Mouse (Mus musculus) MEL (cell line): ENCODE measurements at regions not wholly inside any gene's neighbourhood (a gene's known extent, or its start where the extent isn't known, plus 50 kb on each side); places are given as distances from the start of the nearest gene placed in this dataset.

Source experiments
- DNase-seq: peaks from one replicate; pipeline ENCODE4 v3.0.0; 2011; ENCODE audit warnings: low read depth, low spot score
- H3K27ac ChIP-seq: 2 replicates; pipeline ENCODE4 v1.5.1; 2012; ENCODE audit warnings: low read depth, mild to moderate bottlenecking, control low read depth, low read length, moderate library complexity; ENCODE audit not compliant: control insufficient read depth
- H3K27me3 ChIP-seq, 2 experiments: fragments of 150-350 bp in 1 of 2; sonication (generic) in 1 of 2; 2 replicates each; pipeline ENCODE4 v1.6.1; 2012; ENCODE audit warnings: low read length in 2 of 2, mild to moderate bottlenecking in 2 of 2, improper control_type of control experiment in 1 of 2, moderate library complexity in 1 of 2; ENCODE audit not compliant: insufficient read depth in 2 of 2, control insufficient read depth in 1 of 2
- H3K36me3 ChIP-seq, 2 experiments: 2 replicates each; pipeline ENCODE4 v1.6.1; 2012 to 2014; ENCODE audit warnings: low read length in 2 of 2, improper control_type of control experiment in 1 of 2, inconsistent platforms in 1 of 2, mild to moderate bottlenecking in 1 of 2; ENCODE audit not compliant: insufficient read depth in 2 of 2, control insufficient read depth in 1 of 2
- H3K4me1 ChIP-seq, 2 experiments: fragments of 150-350 bp in 1 of 2; sonication (generic) in 1 of 2; 2 replicates each; pipeline ENCODE4 v1.6.1; 2012; ENCODE audit warnings: low read length in 2 of 2, improper control_type of control experiment in 1 of 2, mild to moderate bottlenecking in 1 of 2; ENCODE audit not compliant: insufficient read depth in 2 of 2, control insufficient read depth in 1 of 2
- H3K4me3 ChIP-seq, 2 experiments: fragments of 150-350 bp in 1 of 2; sonication (generic) in 1 of 2; 2 replicates each; pipeline ENCODE4 v1.5.1; 2012; ENCODE audit warnings: low read depth in 2 of 2, low read length in 2 of 2, mild to moderate bottlenecking in 2 of 2, moderate library complexity in 2 of 2, control low read depth in 1 of 2, improper control_type of control experiment in 1 of 2; ENCODE audit not compliant: control insufficient read depth in 1 of 2, insufficient read depth in 1 of 2
- H3K79me2 ChIP-seq: 2 replicates; pipeline ENCODE4 v1.6.1; 2012; ENCODE audit warnings: mild to moderate bottlenecking, low read length, moderate library complexity; ENCODE audit not compliant: control insufficient read depth, poor library complexity, insufficient read depth
- H3K9ac ChIP-seq: 2 replicates; pipeline ENCODE4 v1.6.1; 2012; ENCODE audit warnings: low read depth, mild to moderate bottlenecking, control low read depth, low read length, moderate library complexity; ENCODE audit not compliant: control insufficient read depth, poor library complexity, severe bottlenecking
- H3K9me3 ChIP-seq: fragments of 150-350 bp; sonication (generic); replicated peaks from 2 replicates; pipeline ENCODE4 v1.6.1; 2012; ENCODE audit warnings: mild to moderate bottlenecking, low read length, improper control_type of control experiment, moderate library complexity; ENCODE audit not compliant: insufficient read depth
- CHD1 ChIP-seq: IDR thresholded peaks from 2 replicates; pipeline ENCODE4 v1.6.1; 2012; ENCODE audit warnings: low read depth, mild to moderate bottlenecking, inconsistent platforms, low read length, improper control_type of control experiment
- CTCF ChIP-seq, 3 experiments: IDR thresholded peaks in 2 of 3; conservative IDR thresholded peaks in 1 of 3; 2 replicates each; pipeline ENCODE4 v1.5.1; 2011 to 2012; ENCODE audit warnings: low read length in 3 of 3, low read depth in 2 of 3, mild to moderate bottlenecking in 2 of 3, improper control_type of control experiment in 1 of 3, inconsistent platforms in 1 of 3, mixed read lengths in 1 of 3, moderate library complexity in 1 of 3; ENCODE audit not compliant: control insufficient read depth in 1 of 3, insufficient read depth in 1 of 3, poor library complexity in 1 of 3, severe bottlenecking in 1 of 3
- E2F4 ChIP-seq: IDR thresholded peaks from 2 replicates; pipeline ENCODE4 v1.6.1; 2011; ENCODE audit warnings: low read depth, low read length, improper control_type of control experiment, borderline replicate concordance
- ELF1 ChIP-seq: IDR thresholded peaks from 2 replicates; pipeline ENCODE4 v1.6.1; 2014; ENCODE audit warnings: low read depth, mild to moderate bottlenecking, inconsistent platforms, low read length, improper control_type of control experiment, moderate library complexity
- EP300 ChIP-seq, 2 experiments: IDR thresholded peaks; 2 replicates each; pipeline ENCODE4 v1.6.1; 2011; ENCODE audit warnings: improper control_type of control experiment in 2 of 2, low read length in 2 of 2, low read depth in 1 of 2, mild to moderate bottlenecking in 1 of 2
- JUND ChIP-seq: IDR thresholded peaks from 2 replicates; pipeline ENCODE4 v1.6.1; 2011; ENCODE audit warnings: low read depth, mild to moderate bottlenecking, improper control_type of control experiment, low read length
- KAT2A ChIP-seq: conservative IDR thresholded peaks from 2 replicates; pipeline ENCODE4 v1.6.1; 2012; ENCODE audit warnings: low read depth, low read length, improper control_type of control experiment, inconsistent platforms
- MAFK ChIP-seq: IDR thresholded peaks from 2 replicates; pipeline ENCODE4 v1.6.1; 2011; ENCODE audit warnings: low read depth, mild to moderate bottlenecking, low read length, improper control_type of control experiment, borderline replicate concordance
- MAZ ChIP-seq: IDR thresholded peaks from 2 replicates; pipeline ENCODE4 v1.6.1; 2012; ENCODE audit warnings: low read depth, mild to moderate bottlenecking, inconsistent platforms, low read length, improper control_type of control experiment
- MEF2A ChIP-seq: IDR thresholded peaks from 2 replicates; pipeline ENCODE4 v1.6.1; 2014; ENCODE audit warnings: low read depth, mild to moderate bottlenecking, inconsistent platforms, low read length, improper control_type of control experiment; ENCODE audit not compliant: poor library complexity, insufficient replicate concordance, severe bottlenecking; ENCODE audit errors: extremely low read depth
- MYB ChIP-seq: IDR thresholded peaks from 2 replicates; pipeline ENCODE4 v1.6.1; 2011; ENCODE audit warnings: mild to moderate bottlenecking, low read depth, low read length, improper control_type of control experiment
- MYC ChIP-seq: IDR thresholded peaks from 2 replicates; pipeline ENCODE4 v1.6.1; 2011; ENCODE audit warnings: low read depth, mild to moderate bottlenecking, low read length, improper control_type of control experiment, moderate library complexity
- NRF1 ChIP-seq: IDR thresholded peaks from 2 replicates; pipeline ENCODE4 v1.6.1; 2014; ENCODE audit warnings: low read depth, mild to moderate bottlenecking, inconsistent platforms, low read length, improper control_type of control experiment, moderate library complexity; ENCODE audit not compliant: poor library complexity, insufficient read depth, severe bottlenecking
- POLR2A ChIP-seq, 2 experiments: IDR thresholded peaks; 2 replicates each; pipeline ENCODE4 v1.6.1; 2011 to 2012; ENCODE audit warnings: low read length in 2 of 2, mild to moderate bottlenecking in 2 of 2, control low read depth in 1 of 2, improper control_type of control experiment in 1 of 2, low read depth in 1 of 2, moderate library complexity in 1 of 2; ENCODE audit not compliant: control insufficient read depth in 1 of 2, insufficient read depth in 1 of 2, poor library complexity in 1 of 2
- POLR2AphosphoS2 ChIP-seq: IDR thresholded peaks from 2 replicates; pipeline ENCODE4 v1.6.1; 2011; ENCODE audit warnings: low read length, improper control_type of control experiment
- POLR2AphosphoS5 ChIP-seq: IDR thresholded peaks from 2 replicates; pipeline ENCODE4 v1.6.1; 2012; ENCODE audit warnings: low read depth, borderline replicate concordance, mild to moderate bottlenecking, inconsistent platforms, low read length, moderate library complexity, mixed read lengths
- RAD21 ChIP-seq: IDR thresholded peaks from 2 replicates; pipeline ENCODE4 v1.6.1; 2011; ENCODE audit warnings: mild to moderate bottlenecking, low read depth, low read length, improper control_type of control experiment
- TAL1 ChIP-seq: IDR thresholded peaks from 2 replicates; pipeline ENCODE4 v1.6.1; 2012; ENCODE audit warnings: mild to moderate bottlenecking, inconsistent platforms, low read length, moderate library complexity, mixed read lengths
- UBTF ChIP-seq: IDR thresholded peaks from 2 replicates; pipeline ENCODE4 v1.6.1; 2012; ENCODE audit warnings: low read depth, mild to moderate bottlenecking, inconsistent platforms, low read length, improper control_type of control experiment, moderate library complexity, borderline replicate concordance; ENCODE audit not compliant: insufficient read depth
- USF1 ChIP-seq: IDR thresholded peaks from 2 replicates; pipeline ENCODE4 v1.6.1; 2014; ENCODE audit warnings: low read depth, mild to moderate bottlenecking, inconsistent platforms, low read length, improper control_type of control experiment, moderate library complexity
- USF2 ChIP-seq, 2 experiments: IDR thresholded peaks; 2 replicates each; pipeline ENCODE4 v1.6.1; 2011 to 2012; ENCODE audit warnings: improper control_type of control experiment in 2 of 2, low read length in 2 of 2, borderline replicate concordance in 1 of 2, inconsistent platforms in 1 of 2, low read depth in 1 of 2, mild to moderate bottlenecking in 1 of 2; ENCODE audit not compliant: insufficient read depth in 1 of 2
- ZC3H11A ChIP-seq: IDR thresholded peaks from 2 replicates; pipeline ENCODE4 v1.6.1; 2012; ENCODE audit warnings: low read depth, mild to moderate bottlenecking, inconsistent platforms, low read length, improper control_type of control experiment

DNA sequence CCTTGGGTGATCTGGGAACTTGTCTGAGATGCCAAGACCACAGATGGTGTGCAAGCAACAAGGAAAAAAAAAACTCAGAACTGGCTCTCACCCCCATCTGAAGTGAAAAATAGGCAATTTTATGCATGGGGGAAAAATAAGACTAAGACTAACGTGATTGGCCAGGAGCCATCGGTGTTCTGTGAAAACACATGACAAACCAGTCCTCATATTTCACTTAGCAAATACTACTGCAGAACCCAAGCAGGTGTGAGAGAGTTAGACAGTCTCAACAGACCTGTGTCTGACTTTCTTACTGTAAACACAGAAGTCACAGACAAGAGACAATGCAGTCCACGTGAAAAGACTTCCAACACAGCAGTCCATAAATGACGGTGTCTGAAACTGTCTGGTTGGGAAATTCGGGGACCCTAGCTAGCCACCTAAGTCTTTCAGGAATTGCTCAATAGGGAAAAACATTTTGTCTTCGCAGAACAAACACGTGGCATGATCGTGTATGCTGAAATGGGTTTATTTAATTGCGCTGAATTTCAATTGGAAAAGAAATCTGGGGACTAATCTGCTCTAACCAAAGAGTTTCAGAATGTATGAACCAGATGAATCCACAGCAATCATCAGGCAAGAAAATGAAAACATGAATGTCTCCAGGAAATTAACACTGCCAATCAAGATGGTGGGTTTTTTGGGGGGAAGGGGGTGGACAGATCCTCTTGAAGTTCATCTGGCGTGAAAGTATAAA lies 213.1 kb upstream of the Klf14 start:
- no peak for DNase-seq
- H3K9ac ChIP-seq = no peak overlapping the region
- H3K9me3 ChIP-seq = no peaks in the 10 kb centered on the region
- H3K4me3 ChIP-seq = no peak overlapping the region
- H3K36me3 ChIP-seq = peaks cover 0 to 22% of the 10 kb centered on the region in 2 experiments; a peak in 2 of 4 replicates
- no peaks in the 10 kb centered on the region for H3K79me2 ChIP-seq
- H3K27me3 ChIP-seq = no peaks in the 10 kb centered on the region
- H3K4me1 ChIP-seq = peaks cover 4 to 23% of the 10 kb centered on the region in 2 experiments
- no peak overlapping the region for H3K27ac ChIP-seq
- no peak for TF ChIP-seq MAFK
- no peak for TF ChIP-seq E2F4
- no peak for TF ChIP-seq USF2 (IDR thresholded peaks at IDR 0.05; ENCODE audit: borderline replicate concordance in 1 of 2, insufficient read depth in 1 of 2, low read depth in 1 of 2, low read length in 2 of 2)
- no peak for TF ChIP-seq JUND
- TF ChIP-seq POLR2AphosphoS5 = no peak
- no peak for TF ChIP-seq MAZ
- no peak for TF ChIP-seq MYB
- no peak for TF ChIP-seq UBTF
- no peak for TF ChIP-seq ELF1
- no peak for TF ChIP-seq CTCF (IDR thresholded peaks at IDR 0.05 in 2 of 3, conservative IDR thresholded peaks at IDR 0.05 in 1 of 3; ENCODE audit: control insufficient read depth in 1 of 3, insufficient read depth in 1 of 3, low read depth in 2 of 3, low read length in 3 of 3, poor library complexity in 1 of 3, severe bottlenecking in 1 of 3)

DNA sequence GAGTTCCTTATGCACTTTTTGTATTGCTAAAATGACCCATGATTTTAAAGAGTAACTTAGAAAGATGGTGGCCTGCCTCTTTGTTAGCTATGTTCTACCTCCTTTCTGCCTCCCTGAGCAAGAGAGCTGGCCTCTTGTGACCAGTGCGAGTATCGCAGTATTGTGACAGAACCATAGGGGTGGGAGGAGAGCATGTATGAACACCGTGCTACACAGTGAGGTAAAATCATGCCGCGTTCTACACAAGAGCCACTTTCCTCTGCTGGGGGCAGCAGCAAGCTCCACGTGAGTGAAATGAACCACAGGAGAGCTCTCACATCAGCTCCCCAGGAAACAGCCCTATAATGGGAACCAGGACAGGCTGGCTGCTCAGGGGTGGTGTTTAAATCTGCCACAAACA lies 216.9 kb upstream of the Klf14 start:
- Histone ChIP-seq H3K27ac (no peak overlapping the region), H3K9ac (no peak overlapping the region), H3K4me1 (peaks cover 0 to 9% of the 10 kb centered on the region in 2 experiments; a peak in 3 of 4 replicates), H3K9me3 (no peaks in the 10 kb centered on the region), H3K79me2 (no peaks in the 10 kb centered on the region), H3K4me3 (no peak overlapping the region), H3K36me3 (peaks cover 0 to 7% of the 10 kb centered on the region in 2 experiments; a peak in 2 of 4 replicates), H3K27me3 (no peaks in the 10 kb centered on the region)
- DNase-seq = peak; percentile 5
- TF ChIP-seq TAL1 (no peak), E2F4 (no peak), KAT2A (no peak)

DNA sequence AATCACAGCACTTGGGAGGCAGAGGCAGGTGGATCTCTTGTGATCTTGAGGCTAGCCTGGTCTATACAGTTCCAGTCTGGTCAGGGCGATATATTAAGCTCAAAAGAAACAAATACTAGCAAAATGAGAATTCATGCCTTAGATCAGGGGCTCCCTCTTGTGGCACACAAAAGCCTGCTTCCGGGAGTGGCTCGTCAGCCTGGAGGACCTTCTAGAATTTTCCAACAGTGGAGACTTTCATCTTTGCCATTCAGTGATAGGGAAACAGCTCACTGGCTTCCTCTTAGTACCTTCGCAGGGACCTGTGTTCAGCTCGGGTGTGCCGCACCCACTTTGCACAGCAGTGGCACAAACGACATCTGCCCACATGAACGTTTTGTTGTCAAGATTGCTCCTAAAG lies 217.5 kb upstream of the Klf14 start:
- Histone ChIP-seq H3K36me3 (peaks cover 0 to 7% of the 10 kb centered on the region in 2 experiments; a peak in 2 of 4 replicates), H3K27me3 (no peaks in the 10 kb centered on the region), H3K4me3 (no peak overlapping the region), H3K9me3 (no peaks in the 10 kb centered on the region), H3K9ac (no peak overlapping the region), H3K79me2 (no peaks in the 10 kb centered on the region), H3K4me1 (peaks cover 0 to 9% of the 10 kb centered on the region in 2 experiments; a peak in 3 of 4 replicates), H3K27ac (0 out of 2 replicates have a peak overlapping the region, but pooled peaks have one; percentile 10)
- peak; percentile 57 for DNase-seq
- TF ChIP-seq MYC (no peak), TAL1 (no peak), EP300 (IDR thresholded peaks at IDR 0.05; ENCODE audit: low read depth in 1 of 2, low read length in 2 of 2) (0 out of 4 replicates have a peak, but pooled peaks of 1 of the 2 experiments have one; percentile 7), POLR2A (IDR thresholded peaks at IDR 0.05; ENCODE audit: control insufficient read depth in 1 of 2, insufficient read depth in 1 of 2, low read depth in 1 of 2, low read length in 2 of 2, poor library complexity in 1 of 2) (no peak), ZC3H11A (peak; percentile 59), E2F4 (no peak), USF1 (no peak), MEF2A (no peak), MYB (no peak), NRF1 (no peak), ELF1 (peak; percentile 48; the same call in 1 of the 2 replicates), CHD1 (no peak), POLR2AphosphoS2 (no peak), RAD21 (peak; percentile 77), UBTF (no peak), JUND (no peak)
